Mouse (Mus musculus) forebrain, embryonic 14.5 days (tissue): ENCODE data around the gene Slc9a1. TPM values are rescaled to one million over a fixed set of nuclear protein-coding genes. Genes with fewer than 3 reads are reported as not detected.

Experiments
- ATAC-seq: fragments of 200-750 bp; cut with Nextera tagmentation; 2 replicates; pipeline ENCODE4 v1.8.0; 2017; ENCODE audit warnings: mild to moderate bottlenecking, moderate library complexity
- DNase-seq: peaks from one replicate; pipeline ENCODE4 v3.0.0-alpha.2; 2015; ENCODE audit warnings: low spot score
- H3K27ac ChIP-seq: fragments of 300-500 bp; sonication (generic); 2 replicates; pipeline ENCODE4 v1.5.1; 2014; ENCODE audit warnings: low read depth, mild to moderate bottlenecking, control low read depth, low read length, moderate library complexity
- H3K27me3 ChIP-seq: fragments of 300-500 bp; sonication (generic); replicated peaks from 2 replicates; pipeline ENCODE4 v1.6.1; 2014; ENCODE audit warnings: low read length, control low read depth, mixed read lengths; ENCODE audit not compliant: control insufficient read depth, insufficient read depth
- H3K36me3 ChIP-seq: fragments of 300-500 bp; sonication (generic); 2 replicates; pipeline ENCODE4 v1.6.1; 2014; ENCODE audit warnings: low read length, control low read depth; ENCODE audit not compliant: control insufficient read depth, insufficient read depth
- H3K4me1 ChIP-seq: fragments of 300-500 bp; sonication (generic); 2 replicates; pipeline ENCODE4 v1.6.1; 2014; ENCODE audit warnings: antibody characterized with exemption, low read length, control low read depth; ENCODE audit not compliant: control insufficient read depth, insufficient read depth
- H3K4me2 ChIP-seq: fragments of 300-500 bp; sonication (generic); 2 replicates; pipeline ENCODE4 v1.6.1; 2014; ENCODE audit warnings: mild to moderate bottlenecking, control low read depth, low read length
- H3K4me3 ChIP-seq: fragments of 300-500 bp; sonication (generic); 2 replicates; pipeline ENCODE4 v1.5.1; 2014; ENCODE audit warnings: low read depth, low read length, control low read depth
- H3K9ac ChIP-seq: fragments of 300-500 bp; sonication (generic); 2 replicates; pipeline ENCODE4 v1.6.1; 2014; ENCODE audit warnings: mild to moderate bottlenecking, low read length, control low read depth, moderate library complexity
- H3K9me3 ChIP-seq: fragments of 300-500 bp; sonication (generic); replicated peaks from 2 replicates; pipeline ENCODE4 v1.6.1; 2016; ENCODE audit warnings: low read length, control low read depth, mixed read lengths; ENCODE audit not compliant: control insufficient read depth
- WGBS: fragments of 180-500 bp; shearing (Covaris S2); extraction: QIAGEN DNeasy Blood & Tissue Kit; methylation state at CpG from one replicate; pipeline ENCODE4 v1.1.7; 2014; 5-methylcytosine and 5-hydroxymethylcytosine counted together
- polyA plus RNA-seq: library from polyadenylated mRNA; unstranded; fragments of >200 nt; fragmentation: Nextera tagmentation; extraction: Ambion mirVana; gene quantifications from 2 replicates; pipeline ENCODE4 v1.2.1, GENCODE M21; 2014

The Slc9a1 gene
- polyA plus RNA-seq, 1 experiment from 2014 or later: 4.4 TPM

- whole genome bisulfite sequencing: 61% methylated on average over 6 of the region's 6 CpGs
- H3K9ac ChIP-seq: no peak overlapping the region
Measured at GRCm38 (mm10) chr4:133380532-133380931, 11.0 kb downstream of the Slc9a1 start.

GRCm38 (mm10) chr4:133381141-133381540 is 11.6 kb downstream of the Slc9a1 start:
- no peak for ATAC-seq

More at GRCm38 (mm10) chr4:133380532-133380931, 11.0 kb downstream of the Slc9a1 start:
- Histone ChIP-seq H3K4me2 (no peak overlapping the region), H3K9me3 (no peaks in the 10 kb centered on the region), H3K36me3 (no peaks in the 10 kb centered on the region), H3K27ac (no peak overlapping the region), H3K27me3 (no peaks in the 10 kb centered on the region), H3K4me3 (no peak overlapping the region), H3K4me1 (no peaks in the 10 kb centered on the region)
- DNase-seq (no peak), ATAC-seq (no peak)

GRCm38 (mm10) chr4:133386061-133386797 is 16.7 kb downstream of the Slc9a1 start:
- no peaks in the 10 kb centered on the region for H3K9me3 ChIP-seq
- ATAC-seq (no peak), DNase-seq (no peak)
- H3K36me3 ChIP-seq: no peaks in the 10 kb centered on the region
- 70% methylated on average over 7 of the region's 7 CpGs for WGBS
- no peak overlapping the region for H3K9ac ChIP-seq
- no peak overlapping the region for H3K4me2 ChIP-seq
- no peak overlapping the region for H3K4me3 ChIP-seq
- no peak overlapping the region for H3K27ac ChIP-seq
- 0 out of 2 replicates have a peak, but pooled peaks cover 3% of the 10 kb centered on the region for H3K4me1 ChIP-seq
- H3K27me3 ChIP-seq: no peaks in the 10 kb centered on the region

More at GRCm38 (mm10) chr4:133381141-133381540, 11.6 kb downstream of the Slc9a1 start:
- Histone ChIP-seq H3K36me3 (no peaks in the 10 kb centered on the region), H3K9ac (no peak overlapping the region), H3K4me1 (no peaks in the 10 kb centered on the region), H3K4me3 (no peak overlapping the region), H3K27ac (no peak overlapping the region), H3K4me2 (no peak overlapping the region), H3K27me3 (no peaks in the 10 kb centered on the region), H3K9me3 (no peaks in the 10 kb centered on the region)
- no peak for DNase-seq
- 76% methylated on average over 8 of the region's 8 CpGs for WGBS

- Histone ChIP-seq H3K27me3 (no peaks in the 10 kb centered on the region), H3K27ac (no peak overlapping the region), H3K4me3 (no peak overlapping the region), H3K9ac (no peak overlapping the region), H3K9me3 (no peaks in the 10 kb centered on the region), H3K4me1 (0 out of 2 replicates have a peak, but pooled peaks cover 3% of the 10 kb centered on the region), H3K4me2 (no peak overlapping the region), H3K36me3 (no peaks in the 10 kb centered on the region)
- ATAC-seq (no peak), DNase-seq (no peak)
Measured at GRCm38 (mm10) chr4:133387053-133387452, 17.5 kb downstream of the Slc9a1 start.

- Histone ChIP-seq H3K4me2 (no peak overlapping the region), H3K9ac (no peak overlapping the region), H3K36me3 (no peaks in the 10 kb centered on the region), H3K27ac (no peak overlapping the region), H3K4me1 (0 out of 2 replicates have a peak, but pooled peaks cover 3% of the 10 kb centered on the region), H3K4me3 (no peak overlapping the region), H3K27me3 (no peaks in the 10 kb centered on the region), H3K9me3 (no peaks in the 10 kb centered on the region)
- DNase-seq (peak; percentile 44), ATAC-seq (no peak)
- WGBS: 84% methylated on average over 16 of the region's 16 CpGs
Measured at GRCm38 (mm10) chr4:133388781-133389552, 19.5 kb downstream of the Slc9a1 start.

GRCm38 (mm10) chr4:133390042-133390441 is 20.5 kb downstream of the Slc9a1 start:
- Histone ChIP-seq H3K9ac (no peak overlapping the region), H3K27ac (no peak overlapping the region), H3K4me1 (0 out of 2 replicates have a peak, but pooled peaks cover 3% of the 10 kb centered on the region), H3K4me3 (no peak overlapping the region), H3K4me2 (no peak overlapping the region), H3K27me3 (no peaks in the 10 kb centered on the region), H3K36me3 (no peaks in the 10 kb centered on the region), H3K9me3 (no peaks in the 10 kb centered on the region)
- DNase-seq: no peak
- 92% methylated on average over 2 of the region's 2 CpGs for WGBS
- no peak for ATAC-seq

GRCm38 (mm10) chr4:133390585-133390984 is 21.1 kb downstream of the Slc9a1 start:
- Histone ChIP-seq H3K27ac (no peak overlapping the region), H3K9me3 (no peaks in the 10 kb centered on the region), H3K36me3 (no peaks in the 10 kb centered on the region), H3K9ac (no peak overlapping the region), H3K27me3 (no peaks in the 10 kb centered on the region), H3K4me3 (no peak overlapping the region), H3K4me1 (0 out of 2 replicates have a peak, but pooled peaks cover 3% of the 10 kb centered on the region), H3K4me2 (no peak overlapping the region)
- ATAC-seq: no peak
- DNase-seq: no peak
- WGBS: 93% methylated on average over 6 of the region's 6 CpGs

- H3K36me3 ChIP-seq: no peaks in the 10 kb centered on the region
- no peaks in the 10 kb centered on the region for H3K9me3 ChIP-seq
- WGBS: 82% methylated on average over 18 of the region's 18 CpGs
- H3K4me2 ChIP-seq: no peak overlapping the region
- H3K27me3 ChIP-seq: no peaks in the 10 kb centered on the region
- ATAC-seq (no peak), DNase-seq (no peak)
- H3K9ac ChIP-seq: no peak overlapping the region
- H3K4me3 ChIP-seq: no peak overlapping the region
- 0 out of 2 replicates have a peak, but pooled peaks cover 3% of the 10 kb centered on the region for H3K4me1 ChIP-seq
- no peak overlapping the region for H3K27ac ChIP-seq
Measured at GRCm38 (mm10) chr4:133391185-133392040, 21.9 kb downstream of the Slc9a1 start.
